In the genomic region with DNA sequence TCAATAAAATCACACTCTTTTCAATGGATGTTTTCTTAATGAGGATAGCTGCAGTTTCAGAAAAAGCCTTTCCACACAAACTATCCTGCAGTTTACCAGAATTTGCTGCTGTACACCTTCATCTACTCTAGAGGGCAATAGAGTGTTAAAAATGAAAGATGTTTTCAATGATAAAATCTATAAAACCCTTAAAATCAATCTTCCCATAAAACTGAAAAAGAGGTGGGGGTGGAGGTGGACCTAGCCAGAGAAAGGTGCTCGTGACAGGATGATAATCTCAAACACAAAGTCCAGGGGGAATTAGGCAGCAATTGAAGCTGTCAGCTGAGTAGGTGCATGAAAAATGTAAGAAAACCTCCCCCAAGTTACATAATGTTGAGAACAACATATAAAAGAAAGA, we compare ENCODE assay signal across 10 mouse cellular contexts.
DNase-seq lines count a peak whose midpoint lies in the region; ATAC-seq lines count a peak whose summit lies in the region.
"Had no signal": no experiment of that assay in that cellular context is flagged by ENCODE, and none has a peak within 500 bp of the region (broad histone marks: within the 10 kb centered on the region; RNA-seq: fewer than 3 reads in every experiment).

No protein-coding gene starts in this region.

- no peak overlapping the region for H3K9ac ChIP-seq in midbrain, embryonic 13.5 days (replicated peaks)
- H3K9ac ChIP-seq: heart, embryonic 13.5 days had no signal

- H3K4me2 ChIP-seq in midbrain, embryonic 13.5 days (replicated peaks): no peak overlapping the region
- H3K4me2 ChIP-seq: heart, embryonic 13.5 days had no signal

- intact Hi-C loops in gastrocnemius, postnatal 14 days (cut with DNase I; ENCODE audit: low total_unique reads): no loop called here

- DNase-seq in gastrocnemius, adult 18-20 months (ENCODE audit: low spot score): peak; percentile 21
- DNase-seq in gastrocnemius, postnatal 14 days: no peak
- peak; percentile 26 to 45 for DNase-seq in right cerebral cortex, adult 2 months (ENCODE audit: low spot score in 2 of 2)
- no peak for DNase-seq in right cerebral cortex, postnatal 4 days
- peak; percentile 26 to 74 for DNase-seq in frontal cortex, adult 2 months (ENCODE audit: extremely low spot score in 1 of 2, low spot score in 1 of 2)
- no peak for DNase-seq in ovary, postnatal 14 days (ENCODE audit: low spot score)
- no peak for DNase-seq in kidney, adult 18-20 months

- peaks cover 6% of the 10 kb centered on the region; the same call in 1 of the 2 replicates for H3K4me1 ChIP-seq in midbrain, embryonic 13.5 days (replicated peaks)
- H3K4me1 ChIP-seq: heart, embryonic 13.5 days had no signal

- 0 out of 2 replicates have a peak, but pooled peaks have one; percentile 50 for ATAC-seq in midbrain, embryonic 13.5 days

- no peak overlapping the region for H3K27ac ChIP-seq in midbrain, embryonic 13.5 days
- H3K27ac ChIP-seq: heart, embryonic 13.5 days; macrophage had no signal

- H3K9me3 ChIP-seq in midbrain, embryonic 13.5 days: no peaks in the 10 kb centered on the region
- H3K9me3 ChIP-seq: heart, embryonic 13.5 days had no signal

- H3K4me3 ChIP-seq in midbrain, embryonic 13.5 days (replicated peaks): no peak overlapping the region
- H3K4me3 ChIP-seq: heart, embryonic 13.5 days had no signal

- no peaks in the 10 kb centered on the region for H3K27me3 ChIP-seq in midbrain, embryonic 13.5 days
- H3K27me3 ChIP-seq: heart, embryonic 13.5 days had no signal

- H3K36me3 ChIP-seq in midbrain, embryonic 13.5 days: no peaks in the 10 kb centered on the region
- H3K36me3 ChIP-seq: heart, embryonic 13.5 days had no signal

- 0% methylated on average over 1 of the region's 1 CpGs for WGBS in midbrain, embryonic 13.5 days

Comparison
In these comparisons a context has a peak if more than half of its experiments do, and no peak if none do; other contexts are left out.
1. DNase-seq: peak in gastrocnemius, adult 18-20 months (single experiment), right cerebral cortex, adult 2 months (2 of 2) and frontal cortex, adult 2 months (2 of 2); none in gastrocnemius, postnatal 14 days (single experiment), right cerebral cortex, postnatal 4 days (single experiment), ovary, postnatal 14 days (single experiment) and kidney, adult 18-20 months (single experiment).